Mouse (Mus musculus): Measurements from ENCODE around the gene Zfr. TPM values are rescaled to one million over a fixed set of nuclear protein-coding genes. Genes with fewer than 3 reads are reported as not detected.
"Not testable (repeated sequence)": the region's sequence is repeated elsewhere in the genome, so short reads cannot be mapped to it uniquely, and the experiment has no call there.

The Zfr gene
- polyA plus RNA-seq, 1 experiment from 2014 or later = 119 TPM

GRCm38 (mm10) chr15:12200021-12200420 lies 82.4 kb downstream of the Zfr start:
- no peak overlapping the region for H3K4me2 ChIP-seq
- H3K36me3 ChIP-seq (ENCODE audit: poor library complexity, severe bottlenecking) = no peaks in the 10 kb centered on the region
- no peaks in the 10 kb centered on the region for H3K27me3 ChIP-seq
- no peak overlapping the region for H3K9ac ChIP-seq
- H3K27ac ChIP-seq = no peak overlapping the region
- ATAC-seq = no peak
- peaks cover 6% of the 10 kb centered on the region for H3K4me1 ChIP-seq
- no peaks in the 10 kb centered on the region for H3K9me3 ChIP-seq (replicated peaks)
- H3K4me3 ChIP-seq = no peak overlapping the region
- 92% methylated on average over 7 of the region's 7 CpGs for WGBS

GRCm38 (mm10) chr15:12201856-12202255 lies 84.2 kb downstream of the Zfr start:
- H3K4me2 ChIP-seq = no peak overlapping the region
- ATAC-seq = no peak
- H3K27ac ChIP-seq = no peak overlapping the region
- peaks cover 18% of the 10 kb centered on the region for H3K4me1 ChIP-seq
- no peak overlapping the region for H3K4me3 ChIP-seq
- H3K9me3 ChIP-seq (replicated peaks) = no peaks in the 10 kb centered on the region
- H3K36me3 ChIP-seq (ENCODE audit: poor library complexity, severe bottlenecking) = no peaks in the 10 kb centered on the region
- H3K9ac ChIP-seq = no peak overlapping the region
- no peaks in the 10 kb centered on the region for H3K27me3 ChIP-seq

GRCm38 (mm10) chr15:12202456-12202855 lies 84.8 kb downstream of the Zfr start:
- Histone ChIP-seq H3K4me1 (peaks cover 24% of the 10 kb centered on the region), H3K27ac (no peak overlapping the region), H3K36me3 (ENCODE audit: poor library complexity, severe bottlenecking) (no peaks in the 10 kb centered on the region), H3K27me3 (no peaks in the 10 kb centered on the region), H3K9ac (no peak overlapping the region), H3K4me2 (no peak overlapping the region), H3K4me3 (no peak overlapping the region), H3K9me3 (replicated peaks) (no peaks in the 10 kb centered on the region)
- 81% methylated on average over 3 of the region's 3 CpGs for WGBS
- no peak for ATAC-seq

GRCm38 (mm10) chr15:12203008-12203407 lies 85.4 kb downstream of the Zfr start:
- not testable (repeated sequence) for H3K36me3 ChIP-seq (ENCODE audit: poor library complexity, severe bottlenecking); H3K9ac ChIP-seq; H3K27me3 ChIP-seq; H3K4me3 ChIP-seq; H3K27ac ChIP-seq; H3K9me3 ChIP-seq (replicated peaks); ATAC-seq; H3K4me2 ChIP-seq
- H3K4me1 ChIP-seq = peaks cover 25% of the 10 kb centered on the region
- WGBS = 94% methylated on average over 5 of the region's 5 CpGs

GRCm38 (mm10) chr15:12203512-12204318 lies 86.1 kb downstream of the Zfr start:
- 0 out of 2 replicates have a peak overlapping the region, but pooled peaks have one; percentile 51 for H3K9ac ChIP-seq
- no peaks in the 10 kb centered on the region for H3K36me3 ChIP-seq (ENCODE audit: poor library complexity, severe bottlenecking)
- H3K27me3 ChIP-seq = no peaks in the 10 kb centered on the region
- ATAC-seq = no peak
- 51% methylated on average over 10 of the region's 10 CpGs for WGBS
- peaks cover 25% of the 10 kb centered on the region for H3K4me1 ChIP-seq
- H3K27ac ChIP-seq = peak overlapping the region; percentile 87; the same call in 1 of the 2 replicates
- H3K4me2 ChIP-seq = peak overlapping the region; percentile 58
- no peaks in the 10 kb centered on the region for H3K9me3 ChIP-seq (replicated peaks)
- peak overlapping the region; percentile 87 for H3K4me3 ChIP-seq

GRCm38 (mm10) chr15:12204319-12205159 lies 86.9 kb downstream of the Zfr start, which contains the start of gene Mtmr12:
TSS of gene Mtmr12 (plus strand) at chr15:12205028.
- H3K4me2 ChIP-seq = peak within 1 kb of the TSS; percentile 65
- H3K4me3 ChIP-seq = peak within 1 kb of the TSS; percentile 87
- H3K36me3 ChIP-seq (ENCODE audit: poor library complexity, severe bottlenecking) = no peaks in the 10 kb centered on the region
- no peaks in the 10 kb centered on the region for H3K27me3 ChIP-seq
- peak within 1 kb of the TSS; percentile 92 for H3K9ac ChIP-seq
- peaks cover 25% of the 10 kb centered on the region for H3K4me1 ChIP-seq
- WGBS = under 1% methylated on average over 35 of the region's 58 CpGs
- no peaks in the 10 kb centered on the region for H3K9me3 ChIP-seq (replicated peaks)
- peak; percentile 99 for ATAC-seq
- peak within 1 kb of the TSS; percentile 87 for H3K27ac ChIP-seq

GRCm38 (mm10) chr15:12205160-12205901 lies 87.7 kb downstream of the Zfr start:
- Histone ChIP-seq H3K4me3 (peak overlapping the region; percentile 87), H3K27ac (peak overlapping the region; percentile 87), H3K4me1 (peaks cover 25% of the 10 kb centered on the region), H3K9me3 (replicated peaks) (no peaks in the 10 kb centered on the region), H3K9ac (peak overlapping the region; percentile 92), H3K36me3 (ENCODE audit: poor library complexity, severe bottlenecking) (no peaks in the 10 kb centered on the region), H3K27me3 (no peaks in the 10 kb centered on the region), H3K4me2 (peak overlapping the region; percentile 65)
- ATAC-seq = peak; percentile 85
- WGBS = under 1% methylated on average over 45 of the region's 73 CpGs

- H3K36me3 ChIP-seq (ENCODE audit: poor library complexity, severe bottlenecking) = no peaks in the 10 kb centered on the region
- no peak for ATAC-seq
- WGBS = 42% methylated on average over 14 of the region's 14 CpGs
These were observed 88.4 kb downstream of the Zfr start for GRCm38 (mm10) chr15:12205902-12206645.

GRCm38 (mm10) chr15:12206646-12207222 lies 89.1 kb downstream of the Zfr start:
- Histone ChIP-seq H3K9ac (no peak overlapping the region), H3K4me2 (peak overlapping the region; percentile 65), H3K9me3 (replicated peaks) (no peaks in the 10 kb centered on the region), H3K4me1 (peaks cover 30% of the 10 kb centered on the region), H3K36me3 (ENCODE audit: poor library complexity, severe bottlenecking) (no peaks in the 10 kb centered on the region), H3K27me3 (no peaks in the 10 kb centered on the region), H3K4me3 (no peak overlapping the region), H3K27ac (no peak overlapping the region)
- WGBS = 74% methylated on average over 7 of the region's 7 CpGs
- no peak for ATAC-seq

More at GRCm38 (mm10) chr15:12205902-12206645, 88.4 kb downstream of the Zfr start:
- Histone ChIP-seq H3K9me3 (replicated peaks) (no peaks in the 10 kb centered on the region), H3K27ac (no peak overlapping the region), H3K9ac (peak overlapping the region; percentile 92), H3K4me3 (peak overlapping the region; percentile 87), H3K4me2 (peak overlapping the region; percentile 65), H3K27me3 (no peaks in the 10 kb centered on the region), H3K4me1 (peaks cover 25% of the 10 kb centered on the region)

GRCm38 (mm10) chr15:12207556-12208090 lies 90.0 kb downstream of the Zfr start:
- Histone ChIP-seq H3K9ac (no peak overlapping the region), H3K36me3 (ENCODE audit: poor library complexity, severe bottlenecking) (no peaks in the 10 kb centered on the region), H3K9me3 (replicated peaks) (no peaks in the 10 kb centered on the region), H3K4me2 (no peak overlapping the region), H3K27ac (no peak overlapping the region), H3K27me3 (no peaks in the 10 kb centered on the region), H3K4me1 (peaks cover 31% of the 10 kb centered on the region), H3K4me3 (no peak overlapping the region)
- 79% methylated on average over 6 of the region's 6 CpGs for WGBS
- ATAC-seq = no peak

GRCm38 (mm10) chr15:12211577-12211976 lies 93.9 kb downstream of the Zfr start:
- Histone ChIP-seq H3K27me3 (no peaks in the 10 kb centered on the region), H3K4me1 (peaks cover 27% of the 10 kb centered on the region), H3K9ac (no peak overlapping the region), H3K4me2 (no peak overlapping the region), H3K9me3 (replicated peaks) (no peaks in the 10 kb centered on the region), H3K27ac (no peak overlapping the region), H3K4me3 (no peak overlapping the region), H3K36me3 (ENCODE audit: poor library complexity, severe bottlenecking) (no peaks in the 10 kb centered on the region)
- 81% methylated on average over 8 of the region's 8 CpGs for WGBS
- ATAC-seq = peak; percentile 32; the same call in 1 of the 2 replicates

All from forebrain, embryonic 13.5 days (tissue).